ENCODE assay signal across 7 mouse cellular contexts in the genomic region with DNA sequence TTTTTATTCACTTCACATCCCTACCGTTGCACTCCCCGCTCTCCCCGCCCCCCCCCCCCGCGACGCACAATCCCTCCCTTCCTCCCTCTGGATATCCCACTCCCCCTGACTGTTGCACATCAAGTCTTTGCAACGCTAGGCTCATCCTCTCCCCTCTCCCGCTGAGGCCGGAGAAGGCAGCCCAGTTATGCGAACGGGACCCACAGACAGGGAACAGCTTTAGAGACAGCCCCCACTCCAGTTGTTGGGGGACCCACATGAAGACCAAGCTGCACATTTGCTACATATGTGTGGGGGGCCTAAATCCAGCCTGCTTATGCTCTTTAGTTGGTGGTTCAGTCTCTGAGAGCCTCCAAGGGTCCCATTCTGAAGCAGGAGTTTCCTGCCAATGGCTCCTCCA. TPM values are rescaled to one million over a fixed set of nuclear protein-coding genes. Genes with fewer than 3 reads are reported as not detected.
DNase-seq lines count a peak whose midpoint lies in the region; ATAC-seq lines count a peak whose summit lies in the region.

A gene (minus strand): TSS at position 59 of the 400 bp plus-strand sequence.

- peak; percentile 13; the same call in 1 of the 2 replicates for ATAC-seq in megakaryocyte, adult 5-6 weeks (ENCODE audit: poor library complexity, severe bottlenecking)

- DNase-seq in right cerebral cortex, postnatal 10 days (ENCODE audit: low spot score in 2 of 2), result peak; percentile 38 to 49
- DNase-seq in right cerebral cortex, postnatal 25 days, result no peak
- DNase-seq in cerebellum, adult 8-10 months, result peak; percentile 30
- peak; percentile 12 to 15 for DNase-seq in frontal cortex, postnatal 36 days (ENCODE audit: low spot score in 2 of 2)
- peak; percentile 34 to 35 for DNase-seq in kidney, postnatal 4 days
- DNase-seq in natural killer cell, adult 2 months (ENCODE audit: low spot score in 2 of 2), result no peak

RNA-seq across cellular contexts. Expression of the gene that starts here (rescaled TPM):
- total RNA-seq in megakaryocyte, adult 5-6 weeks (2015), result 46.6 and 48.9 TPM in 2 replicates
- total RNA-seq in megakaryocyte, adult 5-6 weeks (2017), result 9.0 and 18.0 TPM in 2 replicates

Comparison
In these comparisons a context has a peak if more than half of its experiments do, and no peak if none do; other contexts are left out.
1. DNase-seq: peak in right cerebral cortex, postnatal 10 days (2 of 2), cerebellum, adult 8-10 months (single experiment), frontal cortex, postnatal 36 days (2 of 2) and kidney, postnatal 4 days (2 of 2); none in right cerebral cortex, postnatal 25 days (single experiment) and natural killer cell, adult 2 months (0 of 2).